Mouse (Mus musculus) embryonic facial prominence, embryonic 11.5 days (tissue): ENCODE measurements around the gene Ddx18. TPM values are rescaled to one million over a fixed set of nuclear protein-coding genes. Genes with fewer than 3 reads are reported as not detected.

ENCODE experiments used
- ATAC-seq: fragments of 200-750 bp; cut with Nextera tagmentation; replicated peaks from 2 replicates; pipeline ENCODE4 v1.8.0; 2017; ENCODE audit warnings: low read depth; ENCODE audit not compliant: insufficient number of reproducible peaks, low FRiP score, low TSS enrichment
- DNase-seq: peaks from one replicate; pipeline ENCODE4 v3.0.0-alpha.2; 2015; ENCODE audit warnings: low spot score
- H3K27ac ChIP-seq: fragments of 300-500 bp; sonication (generic); replicated peaks from 2 replicates; pipeline ENCODE4 v1.5.1; 2014; ENCODE audit warnings: mild to moderate bottlenecking, low read depth, low read length, control low read depth
- H3K27me3 ChIP-seq: fragments of 300-500 bp; sonication (generic); 2 replicates; pipeline ENCODE4 v1.6.1; 2014; ENCODE audit warnings: mild to moderate bottlenecking, low read length, moderate library complexity, mixed read lengths; ENCODE audit not compliant: control insufficient read depth, insufficient read depth
- H3K36me3 ChIP-seq: fragments of 300-500 bp; sonication (generic); replicated peaks from 2 replicates; pipeline ENCODE4 v1.6.1; 2014; ENCODE audit warnings: low read depth, mild to moderate bottlenecking, low read length, moderate library complexity, mixed read lengths; ENCODE audit not compliant: control insufficient read depth, insufficient read depth
- H3K4me1 ChIP-seq: fragments of 300-500 bp; sonication (generic); 2 replicates; pipeline ENCODE4 v1.6.1; 2014; ENCODE audit warnings: low read length, mixed read lengths; ENCODE audit not compliant: control insufficient read depth, insufficient read depth
- H3K4me2 ChIP-seq: fragments of 300-500 bp; sonication (generic); 2 replicates; pipeline ENCODE4 v1.6.1; 2014; ENCODE audit warnings: low read depth, mild to moderate bottlenecking, control low read depth, low read length, moderate library complexity
- H3K4me3 ChIP-seq: fragments of 300-500 bp; sonication (generic); 2 replicates; pipeline ENCODE4 v1.5.1; 2014; ENCODE audit warnings: low read depth, low read length, control low read depth
- H3K9ac ChIP-seq: fragments of 300-500 bp; sonication (generic); replicated peaks from 2 replicates; pipeline ENCODE4 v1.6.1; 2014; ENCODE audit warnings: mild to moderate bottlenecking, control low read depth, low read length
- H3K9me3 ChIP-seq: fragments of 300-500 bp; sonication (generic); replicated peaks from 2 replicates; pipeline ENCODE4 v1.6.1; 2016; ENCODE audit warnings: mild to moderate bottlenecking, low read length, inconsistent platforms, mixed read lengths; ENCODE audit not compliant: control insufficient read depth
- WGBS: fragments of 180-500 bp; shearing (Covaris S2); extraction: QIAGEN DNeasy Blood & Tissue Kit; methylation state at CpG from one replicate; pipeline ENCODE4 v1.1.7; 2014; 5-methylcytosine and 5-hydroxymethylcytosine counted together
- polyA plus RNA-seq: library from polyadenylated mRNA; unstranded; fragments of >200 nt; fragmentation: Nextera tagmentation; extraction: Ambion mirVana; gene quantifications from 2 replicates; pipeline ENCODE4 v1.2.1, GENCODE M21; 2014

Ddx18 gene
- 82.5 and 95.9 TPM in 2 replicates for polyA plus RNA-seq

DNA sequence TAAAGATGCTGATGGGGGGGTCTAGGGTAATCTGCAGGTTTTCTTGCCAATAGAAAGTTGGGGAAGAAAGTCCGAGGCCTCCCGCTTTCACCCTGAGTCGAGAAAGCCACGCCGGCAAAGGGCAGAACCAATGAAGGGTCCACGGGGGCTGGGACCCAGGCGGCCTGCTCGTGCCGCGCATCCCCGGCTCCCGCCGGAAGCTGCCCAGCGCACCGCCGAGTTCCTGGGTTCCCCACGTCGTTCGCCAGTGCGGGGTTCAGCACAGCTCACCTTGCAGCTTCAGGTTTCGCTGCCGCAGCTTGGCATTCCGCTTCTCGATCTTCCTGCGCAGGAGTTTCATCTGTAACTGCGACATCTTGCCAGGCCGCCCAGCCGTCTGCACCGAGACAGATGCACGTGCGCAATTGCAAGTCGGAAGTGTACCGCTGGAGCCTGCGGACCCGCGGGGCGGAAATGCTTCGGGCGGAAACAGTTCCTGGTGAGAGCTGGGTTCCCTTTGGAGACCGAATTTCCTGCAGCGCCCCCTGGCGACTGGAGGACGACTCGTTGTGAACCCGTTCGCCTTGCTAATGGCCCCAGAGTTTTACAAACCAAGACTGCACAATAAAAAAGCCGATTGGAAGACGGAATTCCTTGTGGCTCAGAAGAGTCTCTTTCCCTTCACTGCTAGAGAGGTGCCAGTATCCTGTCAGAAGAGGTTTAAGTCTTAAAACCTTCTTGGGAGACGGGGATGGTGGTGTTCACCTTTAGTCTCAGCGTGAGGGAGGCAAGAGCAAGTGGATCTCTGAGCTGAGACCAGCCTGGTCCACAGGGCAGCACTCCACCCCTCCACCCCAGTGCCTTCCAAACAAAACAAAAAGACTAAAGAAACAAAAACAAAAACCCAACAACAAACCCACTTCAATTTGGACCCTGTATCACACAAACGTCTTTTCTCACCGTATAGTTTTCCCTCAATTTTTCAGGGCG lies at the start of gene Ddx18:
TSS of gene Ddx18 (minus strand) at position 469 of the 969 bp plus-strand sequence.
- Histone ChIP-seq H3K4me1 (no peaks in the 10 kb centered on the region), H3K9ac (peak within 1 kb of the TSS; percentile 78), H3K27me3 (no peaks in the 10 kb centered on the region), H3K36me3 (peaks cover 14% of the 10 kb centered on the region), H3K27ac (no peak within 1 kb of the TSS), H3K4me2 (peak within 1 kb of the TSS; percentile 57), H3K4me3 (peak within 1 kb of the TSS; percentile 75), H3K9me3 (no peaks in the 10 kb centered on the region)
- peak; percentile 97 for DNase-seq
- peak; percentile 95 for ATAC-seq
- WGBS, result 7% methylated on average over 50 of the region's 53 CpGs

DNA sequence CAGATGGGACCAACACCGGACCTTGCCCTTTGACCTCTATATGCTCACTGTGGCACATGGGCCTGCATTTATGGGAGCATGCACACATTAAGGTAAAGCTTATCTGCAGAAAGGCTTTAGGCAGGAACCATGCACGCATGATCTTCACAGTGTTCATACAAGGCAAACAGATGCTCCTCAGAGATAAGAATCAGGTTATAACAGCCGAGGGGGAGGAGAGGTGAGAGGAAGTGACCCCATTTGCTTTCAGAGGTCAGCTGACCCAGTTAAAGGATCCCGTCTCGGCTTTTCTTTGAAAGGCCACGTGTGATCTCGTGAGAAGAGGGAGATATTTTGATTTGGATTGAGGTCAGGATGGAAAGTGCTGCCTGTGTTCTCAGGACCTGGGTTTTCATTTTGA lies 40.2 kb upstream of the Ddx18 start:
- Histone ChIP-seq H3K4me2 (no peak overlapping the region), H3K4me3 (no peak overlapping the region), H3K9ac (no peak overlapping the region), H3K27me3 (no peaks in the 10 kb centered on the region), H3K27ac (no peak overlapping the region), H3K9me3 (no peaks in the 10 kb centered on the region), H3K36me3 (no peaks in the 10 kb centered on the region), H3K4me1 (no peaks in the 10 kb centered on the region)
- ATAC-seq, result no peak
- 29% methylated on average over 7 of the region's 7 CpGs for WGBS
- DNase-seq, result peak; percentile 6

DNA sequence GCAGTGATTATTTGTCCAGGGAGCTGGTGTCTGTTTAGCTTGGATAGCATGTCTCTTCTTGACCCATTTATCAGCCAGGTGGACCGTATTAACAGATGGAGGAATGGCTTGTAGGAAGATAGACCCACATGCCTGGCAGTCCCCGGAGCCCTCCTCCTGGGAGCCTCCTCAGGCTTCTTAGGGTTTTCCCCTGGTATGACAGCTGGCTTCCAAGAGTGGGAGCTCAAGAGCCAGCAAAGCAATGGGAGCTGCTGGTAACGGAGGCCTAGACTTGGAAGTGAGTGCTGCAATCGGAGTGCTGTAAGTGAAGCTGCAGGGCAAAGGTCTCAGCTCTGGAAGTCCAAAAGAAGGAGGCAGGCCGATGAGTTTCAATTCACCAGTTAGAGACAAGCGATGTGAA lies 37.3 kb upstream of the Ddx18 start:
- H3K4me3 ChIP-seq, result no peak overlapping the region
- WGBS, result 32% methylated on average over 6 of the region's 6 CpGs
- no peak overlapping the region for H3K4me2 ChIP-seq
- no peaks in the 10 kb centered on the region for H3K9me3 ChIP-seq
- H3K27ac ChIP-seq, result no peak overlapping the region
- peak; percentile 45 for DNase-seq
- no peak for ATAC-seq
- H3K36me3 ChIP-seq, result no peaks in the 10 kb centered on the region
- no peak overlapping the region for H3K9ac ChIP-seq
- H3K4me1 ChIP-seq, result no peaks in the 10 kb centered on the region
- H3K27me3 ChIP-seq, result no peaks in the 10 kb centered on the region

DNA sequence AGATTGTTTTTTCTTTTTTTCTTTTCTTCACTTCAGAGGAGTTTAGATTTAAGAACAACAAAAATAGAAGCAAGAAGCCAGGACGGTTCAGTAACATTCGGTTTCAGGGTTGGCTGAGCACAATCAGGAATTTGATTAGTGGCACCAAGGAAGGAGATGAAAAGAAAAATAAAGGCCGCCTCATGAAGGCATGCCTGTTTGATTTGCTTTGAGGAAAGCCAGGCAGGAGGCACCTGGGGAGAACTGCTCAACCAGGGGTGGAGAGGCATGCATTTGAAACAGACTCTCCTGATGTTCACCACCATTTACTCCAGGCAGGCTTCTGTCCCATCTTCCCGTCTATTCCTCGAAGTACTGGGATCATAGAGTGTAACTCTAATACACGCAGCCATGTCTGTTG lies 34.1 kb upstream of the Ddx18 start:
- no peak for ATAC-seq
- 77% methylated on average over 6 of the region's 6 CpGs for WGBS

DNA sequence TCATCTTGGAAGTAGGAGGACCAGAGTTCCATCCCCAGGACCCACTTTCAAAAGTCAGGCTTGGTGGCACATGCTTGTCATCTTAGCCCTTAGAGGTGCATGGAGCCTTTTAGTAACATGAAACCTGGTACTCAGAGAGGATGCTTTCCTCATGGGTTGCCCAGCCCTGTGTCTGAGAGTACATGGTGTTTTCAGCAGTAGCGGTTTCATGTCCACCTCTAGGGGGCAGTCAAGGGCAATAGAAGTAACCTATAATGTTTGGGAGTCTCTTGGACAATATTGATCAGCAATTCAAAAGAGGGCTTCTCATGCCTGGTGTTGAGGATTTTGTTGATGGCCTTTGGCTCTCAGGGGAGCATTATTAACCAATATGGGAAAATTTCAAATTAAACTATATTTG lies 33.3 kb upstream of the Ddx18 start:
- Histone ChIP-seq H3K4me2 (no peak overlapping the region), H3K9ac (no peak overlapping the region), H3K27me3 (no peaks in the 10 kb centered on the region), H3K27ac (no peak overlapping the region), H3K36me3 (no peaks in the 10 kb centered on the region), H3K4me1 (no peaks in the 10 kb centered on the region), H3K9me3 (no peaks in the 10 kb centered on the region), H3K4me3 (no peak overlapping the region)
- DNase-seq, result peak; percentile 80
- WGBS, result 19% methylated on average over 1 of the region's 1 CpGs
- ATAC-seq, result no peak; the same call in 1 of the 2 replicates

More for the DNA sequence above, 34.1 kb upstream of the Ddx18 start:
- Histone ChIP-seq H3K9me3 (no peaks in the 10 kb centered on the region), H3K27ac (no peak overlapping the region), H3K4me3 (no peak overlapping the region), H3K27me3 (no peaks in the 10 kb centered on the region), H3K36me3 (no peaks in the 10 kb centered on the region), H3K9ac (no peak overlapping the region), H3K4me2 (no peak overlapping the region), H3K4me1 (no peaks in the 10 kb centered on the region)
- no peak for DNase-seq

DNA sequence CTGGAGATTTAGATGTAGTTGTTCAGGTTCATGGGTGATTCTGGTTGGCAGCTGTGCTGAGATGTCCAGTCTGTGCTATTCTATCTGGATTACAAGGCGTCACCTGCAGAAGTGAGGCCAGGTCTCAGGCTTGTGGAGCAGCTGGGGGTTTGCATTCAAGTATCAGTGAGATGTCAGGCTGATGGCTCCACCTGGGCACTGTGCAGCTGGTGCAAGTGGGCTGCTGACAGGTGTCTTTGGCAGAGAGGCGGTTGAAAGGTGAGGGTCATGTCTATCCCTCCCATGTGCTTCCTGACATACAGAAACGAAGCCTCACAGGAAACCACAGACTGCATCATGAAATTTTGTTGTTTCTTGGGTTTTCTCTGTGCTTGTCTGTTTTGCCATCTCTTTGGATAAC lies 30.6 kb upstream of the Ddx18 start:
- H3K9ac ChIP-seq, result no peak overlapping the region
- no peaks in the 10 kb centered on the region for H3K27me3 ChIP-seq
- ATAC-seq, result no peak
- H3K4me3 ChIP-seq, result no peak overlapping the region
- H3K4me1 ChIP-seq, result no peaks in the 10 kb centered on the region
- H3K4me2 ChIP-seq, result no peak overlapping the region
- no peaks in the 10 kb centered on the region for H3K9me3 ChIP-seq
- no peak overlapping the region for H3K27ac ChIP-seq
- WGBS, result 62% methylated on average over 3 of the region's 3 CpGs
- no peak for DNase-seq
- no peaks in the 10 kb centered on the region for H3K36me3 ChIP-seq

DNA sequence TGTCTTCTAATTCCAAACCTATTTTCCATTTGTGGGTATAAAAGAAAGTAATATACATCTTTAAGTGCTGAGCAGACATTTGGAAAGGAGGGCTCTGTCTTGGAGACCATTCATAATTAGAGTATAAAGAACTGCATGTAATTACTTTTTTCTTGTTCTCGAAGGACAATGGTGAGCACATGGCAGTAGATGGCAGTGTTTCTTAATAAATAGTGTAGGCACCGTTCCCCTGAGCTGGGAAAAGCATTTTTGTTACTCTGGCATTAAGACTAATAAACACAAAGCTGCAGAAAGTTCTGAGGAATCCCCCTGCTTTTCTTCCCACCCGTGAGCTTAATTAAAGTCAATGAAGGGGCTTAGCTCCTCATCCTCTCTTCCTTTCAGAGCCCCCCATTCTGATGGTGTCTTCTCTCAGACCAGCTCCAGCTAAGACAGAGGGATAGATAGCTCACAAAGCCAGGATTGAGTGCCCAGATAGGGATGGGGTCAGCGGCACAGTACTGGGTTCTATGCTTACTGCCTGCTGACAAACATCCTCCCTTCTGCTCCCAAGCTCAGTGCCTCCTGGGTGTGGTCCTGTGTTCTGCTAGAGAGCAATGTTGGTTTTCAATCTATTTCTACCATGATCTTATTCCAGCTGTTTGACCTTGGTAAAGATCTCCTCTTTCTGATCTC lies 29.3 kb upstream of the Ddx18 start:
- 27% methylated on average over 4 of the region's 4 CpGs for WGBS
- Histone ChIP-seq H3K4me1 (no peaks in the 10 kb centered on the region), H3K4me2 (no peak overlapping the region), H3K36me3 (no peaks in the 10 kb centered on the region), H3K4me3 (no peak overlapping the region), H3K9ac (no peak overlapping the region), H3K27ac (no peak overlapping the region), H3K27me3 (no peaks in the 10 kb centered on the region), H3K9me3 (no peaks in the 10 kb centered on the region)
- ATAC-seq, result no peak; the same call in 1 of the 2 replicates
- DNase-seq, result peak; percentile 59

DNA sequence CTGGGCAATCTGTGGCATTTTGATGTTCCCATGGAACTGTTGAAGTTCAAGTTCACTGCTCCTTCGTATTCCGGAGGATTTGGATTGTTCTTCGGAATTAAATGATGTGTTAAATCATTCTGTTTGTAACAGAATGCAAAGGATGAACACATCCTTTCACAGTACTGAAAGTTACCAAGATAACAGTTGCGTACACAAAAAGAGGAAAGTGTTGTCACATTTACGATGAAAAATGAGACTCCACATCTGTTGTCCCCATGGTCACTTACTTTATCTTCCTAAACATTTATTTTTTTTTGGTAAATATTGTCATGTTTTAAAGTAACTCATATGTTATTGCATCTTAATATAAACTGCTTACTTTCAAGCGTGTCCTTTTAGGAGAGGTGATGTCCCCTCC lies 17.0 kb upstream of the Ddx18 start:
- Histone ChIP-seq H3K27ac (no peak overlapping the region), H3K36me3 (no peaks in the 10 kb centered on the region), H3K4me1 (no peaks in the 10 kb centered on the region), H3K9me3 (no peaks in the 10 kb centered on the region), H3K9ac (no peak overlapping the region), H3K4me2 (no peak overlapping the region), H3K4me3 (no peak overlapping the region), H3K27me3 (no peaks in the 10 kb centered on the region)
- WGBS, result 85% methylated on average over 6 of the region's 6 CpGs
- DNase-seq, result no peak
- ATAC-seq, result no peak
